Mouse (Mus musculus): ENCODE results near the gene Tex50.

The Tex50 gene

DNA sequence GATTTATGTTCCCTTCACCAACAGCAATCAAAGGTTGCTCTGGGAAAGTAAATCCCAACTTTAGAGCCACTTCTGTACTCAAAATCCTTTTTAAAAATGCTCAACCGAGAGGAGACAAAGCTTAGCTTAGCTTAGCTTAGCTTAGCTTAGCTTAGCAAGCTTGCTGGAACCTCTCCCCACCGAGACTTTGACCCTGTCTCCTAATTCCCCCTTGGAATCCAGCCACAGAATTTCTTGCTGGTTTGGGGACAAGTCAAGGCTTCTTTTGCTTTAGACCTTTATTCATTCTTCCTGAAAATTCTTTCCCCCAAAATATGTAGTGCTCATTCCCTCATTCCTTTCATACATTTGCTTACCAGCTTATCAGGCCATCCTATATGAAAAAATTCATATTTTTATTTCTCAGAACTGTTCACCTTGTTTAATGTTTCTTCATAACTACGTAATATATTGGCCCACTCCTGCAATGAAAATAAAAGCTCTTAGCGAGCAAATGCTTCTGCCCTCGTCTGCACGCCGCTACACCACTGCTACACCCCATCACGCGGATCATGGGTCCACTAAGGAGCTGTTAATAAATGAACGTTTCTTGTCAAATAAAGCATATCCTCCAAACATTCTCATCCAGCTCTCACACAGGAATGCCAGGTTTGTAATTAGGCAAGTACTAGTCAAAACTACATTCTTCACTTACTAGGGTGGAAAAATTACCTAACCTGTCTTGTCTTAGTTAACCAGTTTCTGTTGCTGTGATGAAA, 36.3 kb downstream of the Tex50 start:
- no peak for DNase-seq

GRCm38 (mm10) chr1:161114591-161114990, 44.5 kb downstream of the Tex50 start:
- DNase-seq = no peak

GRCm38 (mm10) chr1:161109216-161109615, 49.9 kb downstream of the Tex50 start:
- DNase-seq = no peak

Data from cerebellum, postnatal 36 days (tissue).